Mouse (Mus musculus): Measurements from ENCODE around the gene Marc1. TPM values are rescaled to one million over a fixed set of nuclear protein-coding genes. Genes with fewer than 3 reads are reported as not detected.

Marc1 gene
- polyA plus RNA-seq, 1 experiment from 2014 or later = 42.6 TPM

DNA sequence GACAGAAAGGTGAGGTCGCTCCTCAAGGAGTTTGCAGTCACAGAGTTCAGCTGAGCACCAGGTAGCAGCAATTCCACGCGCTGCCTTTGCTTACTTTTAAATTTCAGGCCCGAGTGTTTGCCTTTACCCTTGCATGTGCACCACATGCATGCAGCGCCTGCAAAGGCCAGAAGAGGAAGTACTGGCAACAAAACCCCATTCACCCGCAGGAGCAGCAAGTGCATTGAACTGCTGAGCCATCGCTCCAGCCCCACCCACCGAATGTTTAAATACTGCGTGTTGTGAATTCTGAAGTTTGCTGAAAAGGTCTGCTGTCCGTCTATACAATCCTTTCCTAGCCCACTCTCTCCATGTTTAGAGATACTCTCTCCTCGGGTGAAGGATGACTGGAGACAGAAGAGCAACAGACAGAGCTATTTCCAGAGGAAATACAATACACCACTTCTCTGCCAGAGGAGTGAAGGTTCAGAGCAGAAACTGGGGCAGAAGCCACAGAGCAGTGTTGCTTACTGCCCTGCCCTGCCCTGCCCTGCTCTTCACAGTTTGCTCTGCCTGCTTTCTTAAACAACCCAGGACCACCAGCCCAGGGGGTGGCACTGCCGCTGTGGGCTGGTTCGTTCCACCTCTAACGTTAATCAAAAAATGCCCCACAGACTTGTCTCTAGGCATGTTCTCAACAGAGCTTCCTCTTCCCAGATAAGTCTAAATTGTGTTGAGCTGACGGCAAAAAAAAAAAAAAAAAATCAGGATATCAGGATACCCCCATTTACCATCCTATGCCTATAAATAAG, 3.3 kb downstream of the Marc1 start:
- peak overlapping the region; percentile 40 for H3K4me2 ChIP-seq (ENCODE audit: low read depth, low read length)
- no peak overlapping the region for H3K9ac ChIP-seq (ENCODE audit: low read depth, low read length)
- no peaks in the 10 kb centered on the region for H3K9me3 ChIP-seq (replicated peaks; ENCODE audit: control insufficient read depth, low read length)
- no peak overlapping the region for H3K4me3 ChIP-seq (ENCODE audit: low read depth, low read length)
- WGBS (ENCODE audit: insufficient replicate concordance) = 29% methylated on average over 15 of the region's 15 CpGs
- peak overlapping the region; percentile 78 for H3K27ac ChIP-seq (ENCODE audit: low read length)
- peaks cover 11% of the 10 kb centered on the region for H3K4me1 ChIP-seq (ENCODE audit: control insufficient read depth, low read depth, low read length)
- ATAC-seq (ENCODE audit: low read depth) = no peak
- H3K27me3 ChIP-seq (ENCODE audit: control insufficient read depth, insufficient read depth, low read depth, low read length) = peaks cover 6% of the 10 kb centered on the region; the same call in 1 of the 2 replicates
- H3K36me3 ChIP-seq (ENCODE audit: control insufficient read depth, insufficient read depth) = no peaks in the 10 kb centered on the region; the same call in 1 of the 2 replicates

DNA sequence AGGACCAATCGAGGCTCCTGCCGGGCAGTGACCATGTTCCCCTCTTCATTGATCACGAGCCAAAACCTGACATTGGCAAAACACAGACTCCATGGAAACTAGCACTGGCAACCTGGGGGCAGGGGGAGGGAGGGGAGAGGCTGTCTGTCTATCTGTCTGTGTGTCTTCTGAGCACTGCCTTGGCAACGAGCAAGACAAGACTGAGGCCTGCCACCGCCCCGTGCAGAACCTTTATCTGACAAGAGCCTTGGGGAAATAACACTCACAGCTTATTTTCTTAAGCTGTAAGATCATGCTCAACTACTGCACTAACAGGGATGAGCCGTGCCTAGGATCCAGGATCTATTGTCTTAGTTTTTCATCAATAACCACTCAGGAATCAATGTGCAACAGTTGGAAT, 4.0 kb downstream of the Marc1 start:
- Histone ChIP-seq H3K27ac (ENCODE audit: low read length) (0 out of 2 replicates have a peak overlapping the region, but pooled peaks have one; percentile 10), H3K4me2 (ENCODE audit: low read depth, low read length) (no peak overlapping the region), H3K27me3 (ENCODE audit: control insufficient read depth, insufficient read depth, low read depth, low read length) (peaks cover 6% of the 10 kb centered on the region; the same call in 1 of the 2 replicates), H3K4me3 (ENCODE audit: low read depth, low read length) (no peak overlapping the region), H3K36me3 (ENCODE audit: control insufficient read depth, insufficient read depth) (no peaks in the 10 kb centered on the region; the same call in 1 of the 2 replicates), H3K9ac (ENCODE audit: low read depth, low read length) (no peak overlapping the region), H3K9me3 (replicated peaks; ENCODE audit: control insufficient read depth, low read length) (no peaks in the 10 kb centered on the region), H3K4me1 (ENCODE audit: control insufficient read depth, low read depth, low read length) (peaks cover 11% of the 10 kb centered on the region)
- WGBS (ENCODE audit: insufficient replicate concordance) = 36% methylated on average over 7 of the region's 7 CpGs
- no peak for ATAC-seq (ENCODE audit: low read depth)

DNA sequence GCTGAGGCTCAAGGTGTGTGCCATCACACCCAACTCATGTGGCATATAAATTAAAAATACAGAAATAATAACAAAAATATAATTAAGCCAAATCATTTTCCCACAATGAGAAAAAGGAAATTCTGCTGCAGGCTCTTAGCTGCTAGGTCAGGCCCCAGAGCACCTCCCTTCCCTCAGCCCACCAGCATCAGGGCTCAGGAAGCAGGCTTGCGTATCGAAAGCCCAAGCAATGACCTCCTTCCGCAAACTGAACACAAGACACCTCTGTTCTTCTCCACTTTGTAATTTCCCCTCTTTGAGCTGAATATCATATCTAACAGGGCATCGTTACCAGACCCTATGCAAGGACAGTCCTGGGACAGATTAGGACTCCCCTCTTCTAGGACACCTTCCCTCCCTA, 5.4 kb downstream of the Marc1 start:
- H3K27ac ChIP-seq (ENCODE audit: low read length) = no peak overlapping the region
- H3K36me3 ChIP-seq (ENCODE audit: control insufficient read depth, insufficient read depth) = peaks cover 9% of the 10 kb centered on the region
- H3K4me2 ChIP-seq (ENCODE audit: low read depth, low read length) = no peak overlapping the region
- H3K9me3 ChIP-seq (replicated peaks; ENCODE audit: control insufficient read depth, low read length) = no peaks in the 10 kb centered on the region
- H3K27me3 ChIP-seq (ENCODE audit: control insufficient read depth, insufficient read depth, low read depth, low read length) = peaks cover 3% of the 10 kb centered on the region; the same call in 1 of the 2 replicates
- H3K9ac ChIP-seq (ENCODE audit: low read depth, low read length) = no peak overlapping the region
- H3K4me1 ChIP-seq (ENCODE audit: control insufficient read depth, low read depth, low read length) = peaks cover 11% of the 10 kb centered on the region
- no peak for ATAC-seq (ENCODE audit: low read depth)
- WGBS (ENCODE audit: insufficient replicate concordance) = 69% methylated on average over 4 of the region's 4 CpGs
- no peak overlapping the region for H3K4me3 ChIP-seq (ENCODE audit: low read depth, low read length)

DNA sequence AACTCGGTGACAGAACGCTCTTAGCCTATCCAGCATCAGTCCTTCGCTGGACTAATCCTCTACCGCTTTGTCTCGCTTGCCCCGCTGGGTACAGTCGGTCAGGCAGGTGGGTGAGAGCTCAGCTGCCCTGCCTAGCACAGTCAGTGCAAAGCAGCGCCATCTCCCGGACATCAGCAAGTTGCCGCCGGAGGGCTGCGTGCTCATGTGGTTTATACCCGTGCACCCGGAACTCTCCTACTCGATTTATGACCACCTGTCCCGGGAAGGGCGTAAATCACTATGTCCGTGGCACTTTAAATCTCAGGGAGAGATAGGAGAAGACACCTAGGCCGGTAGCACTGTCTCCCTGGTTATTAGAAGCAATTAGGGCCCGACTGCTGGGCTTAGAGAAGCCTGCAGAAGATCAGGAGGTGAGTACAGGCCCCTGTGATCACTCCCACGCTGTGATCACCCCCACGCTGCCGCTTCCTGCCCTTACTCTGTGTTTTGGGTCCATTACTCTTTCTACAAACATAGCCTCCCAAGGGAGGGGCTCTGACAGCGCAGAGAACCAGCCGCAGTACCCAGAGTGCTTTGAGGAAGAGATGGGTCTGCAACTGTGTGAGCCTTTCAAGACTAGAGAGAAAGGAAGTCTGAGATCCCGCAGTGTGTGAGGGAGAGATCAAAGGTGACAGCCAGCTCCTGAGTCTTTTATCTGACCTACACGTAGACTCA, 17.8 kb downstream of the Marc1 start:
- no peak overlapping the region for H3K27ac ChIP-seq (ENCODE audit: low read length)
- H3K36me3 ChIP-seq (ENCODE audit: control insufficient read depth, insufficient read depth) = no peaks in the 10 kb centered on the region; the same call in 1 of the 2 replicates
- no peak overlapping the region for H3K4me3 ChIP-seq (ENCODE audit: low read depth, low read length)
- no peak overlapping the region for H3K9ac ChIP-seq (ENCODE audit: low read depth, low read length)
- H3K27me3 ChIP-seq (ENCODE audit: control insufficient read depth, insufficient read depth, low read depth, low read length) = no peaks in the 10 kb centered on the region
- WGBS (ENCODE audit: insufficient replicate concordance) = 11% methylated on average over 27 of the region's 27 CpGs
- H3K9me3 ChIP-seq (replicated peaks; ENCODE audit: control insufficient read depth, low read length) = no peaks in the 10 kb centered on the region
- peak overlapping the region; percentile 14 for H3K4me2 ChIP-seq (ENCODE audit: low read depth, low read length)
- peak; percentile 43; the same call in 1 of the 2 replicates for ATAC-seq (ENCODE audit: low read depth)
- H3K4me1 ChIP-seq (ENCODE audit: control insufficient read depth, low read depth, low read length) = no peaks in the 10 kb centered on the region

DNA sequence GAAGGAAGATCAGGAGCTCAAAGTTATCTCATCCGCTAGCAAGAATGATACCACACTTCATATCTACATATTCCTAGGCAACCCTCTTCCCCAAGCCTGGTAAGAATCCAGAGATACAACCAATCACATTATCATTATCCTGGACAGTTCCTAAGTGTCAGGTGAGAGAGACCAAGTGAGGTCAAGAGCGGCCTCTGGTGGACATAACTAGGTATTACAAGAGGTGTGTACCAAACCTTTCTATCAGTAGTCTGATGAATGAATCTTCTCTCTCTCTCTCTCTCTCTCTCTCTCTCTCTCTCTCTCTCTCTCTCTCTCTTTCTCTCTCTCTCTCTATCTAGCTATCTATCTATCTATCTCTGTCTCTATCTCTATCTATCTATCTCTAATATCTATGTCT, 20.0 kb downstream of the Marc1 start:
- H3K9ac ChIP-seq (ENCODE audit: low read depth, low read length) = no peak overlapping the region
- no peak overlapping the region for H3K4me3 ChIP-seq (ENCODE audit: low read depth, low read length)
- ATAC-seq (ENCODE audit: low read depth) = no peak
- no peaks in the 10 kb centered on the region for H3K27me3 ChIP-seq (ENCODE audit: control insufficient read depth, insufficient read depth, low read depth, low read length)
- no peaks in the 10 kb centered on the region; the same call in 1 of the 2 replicates for H3K36me3 ChIP-seq (ENCODE audit: control insufficient read depth, insufficient read depth)
- H3K27ac ChIP-seq (ENCODE audit: low read length) = no peak overlapping the region
- no peaks in the 10 kb centered on the region for H3K9me3 ChIP-seq (replicated peaks; ENCODE audit: control insufficient read depth, low read length)
- 14% methylated on average over 2 of the region's 2 CpGs for WGBS (ENCODE audit: insufficient replicate concordance)
- no peak overlapping the region for H3K4me2 ChIP-seq (ENCODE audit: low read depth, low read length)
- H3K4me1 ChIP-seq (ENCODE audit: control insufficient read depth, low read depth, low read length) = no peaks in the 10 kb centered on the region; the same call in 1 of the 2 replicates

GRCm38 (mm10) chr1:184786376-184787151, 24.5 kb downstream of the Marc1 start:
- H3K4me3 ChIP-seq (ENCODE audit: low read depth, low read length) = no peak overlapping the region

DNA sequence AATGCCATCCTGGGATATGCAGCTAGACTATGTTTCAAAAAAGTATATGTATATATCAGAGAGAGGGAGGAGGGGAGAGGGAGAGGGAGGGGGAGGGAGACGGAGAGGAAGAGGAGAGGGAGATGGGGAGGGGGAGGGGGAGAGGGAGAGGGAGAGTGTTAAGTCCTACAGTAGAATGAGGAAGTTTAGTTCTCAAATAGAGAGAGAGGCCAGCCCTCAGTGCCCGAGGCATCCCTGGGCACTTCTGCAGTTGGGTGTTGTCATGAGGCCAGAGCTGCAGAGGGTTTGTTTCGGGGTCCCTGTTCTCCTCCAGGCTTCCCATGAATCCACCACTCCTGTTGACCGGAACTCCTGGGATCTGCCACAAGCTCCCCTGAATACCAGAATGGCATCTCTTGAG, 27.5 kb downstream of the Marc1 start:
- Histone ChIP-seq H3K27me3 (ENCODE audit: control insufficient read depth, insufficient read depth, low read depth, low read length) (no peaks in the 10 kb centered on the region), H3K9me3 (replicated peaks; ENCODE audit: control insufficient read depth, low read length) (no peaks in the 10 kb centered on the region), H3K27ac (ENCODE audit: low read length) (no peak overlapping the region), H3K4me3 (ENCODE audit: low read depth, low read length) (no peak overlapping the region), H3K9ac (ENCODE audit: low read depth, low read length) (no peak overlapping the region), H3K4me1 (ENCODE audit: control insufficient read depth, low read depth, low read length) (peaks cover 2% of the 10 kb centered on the region; the same call in 1 of the 2 replicates), H3K4me2 (ENCODE audit: low read depth, low read length) (no peak overlapping the region), H3K36me3 (ENCODE audit: control insufficient read depth, insufficient read depth) (no peaks in the 10 kb centered on the region; the same call in 1 of the 2 replicates)
- no peak for ATAC-seq (ENCODE audit: low read depth)
- 35% methylated on average over 4 of the region's 4 CpGs for WGBS (ENCODE audit: insufficient replicate concordance)

More at GRCm38 (mm10) chr1:184786376-184787151, 24.5 kb downstream of the Marc1 start:
- 39% methylated on average over 13 of the region's 13 CpGs for WGBS (ENCODE audit: insufficient replicate concordance)
- Histone ChIP-seq H3K9me3 (replicated peaks; ENCODE audit: control insufficient read depth, low read length) (no peaks in the 10 kb centered on the region), H3K4me1 (ENCODE audit: control insufficient read depth, low read depth, low read length) (no peaks in the 10 kb centered on the region; the same call in 1 of the 2 replicates), H3K27ac (ENCODE audit: low read length) (no peak overlapping the region), H3K36me3 (ENCODE audit: control insufficient read depth, insufficient read depth) (no peaks in the 10 kb centered on the region; the same call in 1 of the 2 replicates), H3K27me3 (ENCODE audit: control insufficient read depth, insufficient read depth, low read depth, low read length) (no peaks in the 10 kb centered on the region), H3K9ac (ENCODE audit: low read depth, low read length) (no peak overlapping the region), H3K4me2 (ENCODE audit: low read depth, low read length) (no peak overlapping the region)
- ATAC-seq (ENCODE audit: low read depth) = peak; percentile 51

DNA sequence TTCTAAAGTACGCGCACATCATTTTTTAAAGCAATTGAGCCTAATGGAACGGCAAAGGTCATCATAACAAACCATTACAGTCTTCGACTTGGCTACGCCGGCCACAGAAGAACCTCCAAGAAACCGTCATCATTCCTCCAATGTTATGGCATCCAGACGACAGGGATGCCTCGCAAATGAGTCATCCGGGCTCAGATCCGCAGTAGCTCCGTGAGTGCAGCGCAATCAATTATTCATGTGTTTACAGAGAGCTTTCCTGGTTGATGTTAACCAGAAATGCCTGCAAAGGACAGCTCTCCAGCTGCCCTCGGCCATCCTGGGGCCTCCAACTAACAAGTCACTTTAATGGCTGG, 29.0 kb downstream of the Marc1 start:
- H3K36me3 ChIP-seq (ENCODE audit: control insufficient read depth, insufficient read depth) = no peaks in the 10 kb centered on the region; the same call in 1 of the 2 replicates
- ATAC-seq (ENCODE audit: low read depth) = no peak
- 65% methylated on average over 14 of the region's 14 CpGs for WGBS (ENCODE audit: insufficient replicate concordance)
- no peak overlapping the region for H3K27ac ChIP-seq (ENCODE audit: low read length)
- no peaks in the 10 kb centered on the region; the same call in 1 of the 2 replicates for H3K27me3 ChIP-seq (ENCODE audit: control insufficient read depth, insufficient read depth, low read depth, low read length)
- no peak overlapping the region for H3K4me3 ChIP-seq (ENCODE audit: low read depth, low read length)
- H3K4me1 ChIP-seq (ENCODE audit: control insufficient read depth, low read depth, low read length) = peaks cover 2% of the 10 kb centered on the region; the same call in 1 of the 2 replicates
- no peak overlapping the region for H3K4me2 ChIP-seq (ENCODE audit: low read depth, low read length)
- H3K9ac ChIP-seq (ENCODE audit: low read depth, low read length) = no peak overlapping the region
- H3K9me3 ChIP-seq (replicated peaks; ENCODE audit: control insufficient read depth, low read length) = no peaks in the 10 kb centered on the region

All from liver, embryonic 16.5 days (tissue).